Comparison of ENCODE assay signal across 23 mouse cellular contexts in genomic region chr13:21262787-21263461, GRCm38 (mm10). TPM values are rescaled to one million over a fixed set of nuclear protein-coding genes. Genes with fewer than 3 reads are reported as not detected.
DNase-seq lines count a peak whose midpoint lies in the region; ATAC-seq lines count a peak whose summit lies in the region.
"Had no signal": no experiment of that assay in that cellular context is flagged by ENCODE, and none has a peak within 500 bp of the region (broad histone marks: within the 10 kb centered on the region; RNA-seq: fewer than 3 reads in every experiment).

No protein-coding gene starts in this region.

- H3K4me1 ChIP-seq in hindbrain, embryonic 16.5 days (ENCODE audit: control insufficient read depth, insufficient read depth, low read depth, low read length): peaks cover 6% of the 10 kb centered on the region
- H3K4me1 ChIP-seq in hindbrain, embryonic 14.5 days (replicated peaks; ENCODE audit: control insufficient read depth, insufficient read depth, low read length): 0 out of 2 replicates have a peak, but pooled peaks cover 3% of the 10 kb centered on the region
- H3K4me1 ChIP-seq in embryonic facial prominence, embryonic 13.5 days: peaks cover 12% of the 10 kb centered on the region; the same call in 1 of the 2 replicates
- H3K4me1 ChIP-seq in stomach, embryonic 16.5 days (ENCODE audit: control insufficient read depth, insufficient read depth, low read length): peaks cover 6% of the 10 kb centered on the region

- DNase-seq in hindbrain, embryonic 14.5 days (ENCODE audit: low spot score): no peak
- peak; percentile 57 for DNase-seq in large intestine, adult 2 months (ENCODE audit: low read depth, low spot score)
- no peak for DNase-seq in gastrocnemius, postnatal 36 days
- DNase-seq: adrenal gland, postnatal 25 days; cerebellum, postnatal 25 days; heart, adult 18-20 months; kidney, adult 11 months; kidney, postnatal 14 days; right cerebral cortex, postnatal 4 days had no signal

- ATAC-seq in hindbrain, embryonic 16.5 days: no peak
- ATAC-seq in hindbrain, embryonic 14.5 days (ENCODE audit: low FRiP score): no peak
- no peak for ATAC-seq in embryonic facial prominence, embryonic 13.5 days (ENCODE audit: insufficient number of reproducible peaks, insufficient read depth, low FRiP score, low TSS enrichment, low read depth)
- peak; percentile 53; the same call in 1 of the 2 replicates for ATAC-seq in stomach, embryonic 16.5 days (ENCODE audit: insufficient read depth, low FRiP score)
- no peak for ATAC-seq in megakaryocyte-erythroid progenitor cell, adult 5-6 weeks (replicated peaks; ENCODE audit: low FRiP score, low TSS enrichment, poor library complexity, severe bottlenecking)
- ATAC-seq: CD4-positive, CD25-positive, alpha-beta regulatory T cell, adult 4 months; midbrain, embryonic 16.5 days had no signal

- WGBS in hindbrain, embryonic 16.5 days: 72% methylated on average over 4 of the region's 4 CpGs
- 79% methylated on average over 4 of the region's 4 CpGs for WGBS in hindbrain, embryonic 14.5 days
- 58% methylated on average over 4 of the region's 4 CpGs for WGBS in embryonic facial prominence, embryonic 13.5 days
- WGBS in large intestine, adult 2 months: 28% methylated on average over 4 of the region's 4 CpGs
- WGBS in stomach, embryonic 16.5 days: 57% methylated on average over 4 of the region's 4 CpGs

- intact Hi-C loops in gastrocnemius, postnatal 36 days (cut with DNase I): no loop called here

- peak overlapping the region; percentile 45; the same call in 1 of the 2 replicates for H3K4me2 ChIP-seq in hindbrain, embryonic 16.5 days (ENCODE audit: low read length)
- H3K4me2 ChIP-seq in hindbrain, embryonic 14.5 days (replicated peaks): no peak overlapping the region
- H3K4me2 ChIP-seq in embryonic facial prominence, embryonic 13.5 days: 0 out of 2 replicates have a peak overlapping the region, but pooled peaks have one; percentile 57
- no peak overlapping the region for H3K4me2 ChIP-seq in stomach, embryonic 16.5 days (ENCODE audit: low read depth, low read length)

- H3K9me3 ChIP-seq in hindbrain, embryonic 16.5 days (ENCODE audit: control insufficient read depth, low read length): no peaks in the 10 kb centered on the region
- H3K9me3 ChIP-seq in hindbrain, embryonic 14.5 days (ENCODE audit: control insufficient read depth, low read length): no peaks in the 10 kb centered on the region
- H3K9me3 ChIP-seq in embryonic facial prominence, embryonic 13.5 days: no peaks in the 10 kb centered on the region
- H3K9me3 ChIP-seq in stomach, embryonic 16.5 days (replicated peaks; ENCODE audit: control insufficient read depth, low read length): no peaks in the 10 kb centered on the region
- H3K9me3 ChIP-seq: hindbrain, embryonic 10.5 days; lung, embryonic 15.5 days; neural tube, embryonic 12.5 days had no signal

- H3K27me3 ChIP-seq in hindbrain, embryonic 16.5 days (replicated peaks; ENCODE audit: control insufficient read depth, insufficient read depth, low read length): peaks cover 10% of the 10 kb centered on the region; the same call in 1 of the 2 replicates
- peaks cover 33% of the 10 kb centered on the region; the same call in 1 of the 2 replicates for H3K27me3 ChIP-seq in hindbrain, embryonic 14.5 days (ENCODE audit: control insufficient read depth, insufficient read depth, low read length)
- peaks cover 22% of the 10 kb centered on the region; the same call in 1 of the 2 replicates for H3K27me3 ChIP-seq in embryonic facial prominence, embryonic 13.5 days
- H3K27me3 ChIP-seq in stomach, embryonic 16.5 days (ENCODE audit: control insufficient read depth, insufficient read depth, low read length): 0 out of 2 replicates have a peak, but pooled peaks cover 4% of the 10 kb centered on the region
- H3K27me3 ChIP-seq: lung, embryonic 15.5 days; neural tube, embryonic 12.5 days had no signal

- H3K36me3 ChIP-seq in hindbrain, embryonic 16.5 days (ENCODE audit: control insufficient read depth, insufficient read depth, low read length): no peaks in the 10 kb centered on the region
- no peaks in the 10 kb centered on the region for H3K36me3 ChIP-seq in hindbrain, embryonic 14.5 days (replicated peaks; ENCODE audit: control insufficient read depth, insufficient read depth)
- H3K36me3 ChIP-seq in embryonic facial prominence, embryonic 13.5 days: no peaks in the 10 kb centered on the region
- H3K36me3 ChIP-seq in stomach, embryonic 16.5 days (ENCODE audit: control insufficient read depth, insufficient read depth, low read length): no peaks in the 10 kb centered on the region
- H3K36me3 ChIP-seq: hindbrain, embryonic 10.5 days; lung, embryonic 15.5 days; neural tube, embryonic 12.5 days had no signal

- H3K27ac ChIP-seq in hindbrain, embryonic 16.5 days (ENCODE audit: low read depth, low read length): no peak overlapping the region
- no peak overlapping the region for H3K27ac ChIP-seq in hindbrain, embryonic 14.5 days
- H3K27ac ChIP-seq in embryonic facial prominence, embryonic 13.5 days: no peak overlapping the region
- H3K27ac ChIP-seq in stomach, embryonic 16.5 days (ENCODE audit: low read length): no peak overlapping the region
- H3K27ac ChIP-seq: lung, embryonic 15.5 days; neural tube, embryonic 12.5 days had no signal

- H3K9ac ChIP-seq in hindbrain, embryonic 16.5 days (ENCODE audit: low read depth, low read length): no peak overlapping the region
- H3K9ac ChIP-seq in hindbrain, embryonic 14.5 days: no peak overlapping the region
- H3K9ac ChIP-seq in embryonic facial prominence, embryonic 13.5 days: no peak overlapping the region
- no peak overlapping the region for H3K9ac ChIP-seq in stomach, embryonic 16.5 days (ENCODE audit: low read length)
- H3K9ac ChIP-seq: lung, embryonic 15.5 days; neural tube, embryonic 12.5 days had no signal

- H3K4me3 ChIP-seq in hindbrain, embryonic 16.5 days (ENCODE audit: low read length): no peak overlapping the region
- H3K4me3 ChIP-seq in hindbrain, embryonic 14.5 days (replicated peaks; ENCODE audit: low read length): no peak overlapping the region
- no peak overlapping the region for H3K4me3 ChIP-seq in embryonic facial prominence, embryonic 13.5 days
- no peak overlapping the region for H3K4me3 ChIP-seq in stomach, embryonic 16.5 days (replicated peaks; ENCODE audit: low read length)

RNA-seq across cellular contexts. Expression of gene Gpx5, which starts 29.6 kb away (rescaled TPM):
- not detected in 2 replicates for polyA plus RNA-seq in hindbrain, embryonic 16.5 days (2015; fragmentation: Nextera tagmentation; extraction: Ambion mirVana)
- polyA plus RNA-seq in hindbrain, embryonic 14.5 days (2014; fragmentation: Nextera tagmentation; extraction: Ambion mirVana): not detected in 2 replicates
- polyA plus RNA-seq in embryonic facial prominence, embryonic 13.5 days (2015; fragmentation: Nextera tagmentation; extraction: Ambion mirVana): not detected in 2 replicates
- polyA plus RNA-seq in large intestine, adult 2 months (2012; rRNA removed): 0.53 and 1.4 TPM in 2 replicates
- polyA plus RNA-seq in stomach, embryonic 16.5 days (2015; fragmentation: Nextera tagmentation; extraction: Ambion mirVana): not detected in 2 replicates
- not detected for total RNA-seq in gastrocnemius, postnatal 36 days (2021)
- not detected in 2 replicates for total RNA-seq in megakaryocyte-erythroid progenitor cell, adult 5-6 weeks (2014; fragmentation: Nextera tagmentation)
- not detected in 2 replicates for total RNA-seq in megakaryocyte-erythroid progenitor cell, adult 5-6 weeks (2017)
- total RNA-seq: adrenal gland, postnatal 25 days; gastrocnemius, adult 18-20 months; heart, adult 18-20 months; layer of hippocampus, postnatal 10 days; left cerebral cortex, postnatal 36 days; megakaryocyte progenitor cell, adult 5-6 weeks had no signal
- polyA plus RNA-seq: CD4-positive, CD25-positive, alpha-beta regulatory T cell, adult 4 months; hindbrain, embryonic 10.5 days; lung, embryonic 15.5 days; midbrain, embryonic 16.5 days; neural tube, embryonic 12.5 days; thymus, postnatal 0 days had no signal

RNA-seq across cellular contexts. Expression of gene Gpx6, which starts 49.0 kb away (rescaled TPM):
- 0.26 and 0.64 TPM in 2 replicates for polyA plus RNA-seq in hindbrain, embryonic 16.5 days (2015; fragmentation: Nextera tagmentation; extraction: Ambion mirVana)
- 0.15 TPM in 1 of 2 replicates, not detected in the other for polyA plus RNA-seq in hindbrain, embryonic 14.5 days (2014; fragmentation: Nextera tagmentation; extraction: Ambion mirVana)
- 0.38 and 0.39 TPM in 2 replicates for polyA plus RNA-seq in embryonic facial prominence, embryonic 13.5 days (2015; fragmentation: Nextera tagmentation; extraction: Ambion mirVana)
- polyA plus RNA-seq in large intestine, adult 2 months (2012; rRNA removed): not detected in 2 replicates
- polyA plus RNA-seq in stomach, embryonic 16.5 days (2015; fragmentation: Nextera tagmentation; extraction: Ambion mirVana): not detected in 2 replicates
- total RNA-seq in gastrocnemius, postnatal 36 days (2021): not detected
- total RNA-seq in megakaryocyte-erythroid progenitor cell, adult 5-6 weeks (2014; fragmentation: Nextera tagmentation): not detected in 2 replicates
- total RNA-seq in megakaryocyte-erythroid progenitor cell, adult 5-6 weeks (2017): not detected in 2 replicates
- total RNA-seq: adrenal gland, postnatal 25 days; gastrocnemius, adult 18-20 months; heart, adult 18-20 months; layer of hippocampus, postnatal 10 days; left cerebral cortex, postnatal 36 days; megakaryocyte progenitor cell, adult 5-6 weeks had no signal
- polyA plus RNA-seq: CD4-positive, CD25-positive, alpha-beta regulatory T cell, adult 4 months; hindbrain, embryonic 10.5 days; lung, embryonic 15.5 days had no signal

Comparison
In these comparisons a context has a peak if more than half of its experiments do, and no peak if none do; other contexts are left out.
1. H3K4me2 ChIP-seq: peak in hindbrain, embryonic 16.5 days (single experiment) and embryonic facial prominence, embryonic 13.5 days (single experiment); none in hindbrain, embryonic 14.5 days (single experiment) and stomach, embryonic 16.5 days (single experiment).